Mouse (Mus musculus) embryonic facial prominence, embryonic 11.5 days (tissue): Measurements from ENCODE around the gene Ctla4. TPM values are rescaled to one million over a fixed set of nuclear protein-coding genes. Genes with fewer than 3 reads are reported as not detected.

Experiments used
- ATAC-seq: fragments of 200-750 bp; cut with Nextera tagmentation; replicated peaks from 2 replicates; pipeline ENCODE4 v1.8.0; 2017; ENCODE audit warnings: low read depth; ENCODE audit not compliant: insufficient number of reproducible peaks, low FRiP score, low TSS enrichment
- DNase-seq: peaks from one replicate; pipeline ENCODE4 v3.0.0-alpha.2; 2015; ENCODE audit warnings: low spot score
- H3K27ac ChIP-seq: fragments of 300-500 bp; sonication (generic); replicated peaks from 2 replicates; pipeline ENCODE4 v1.5.1; 2014; ENCODE audit warnings: mild to moderate bottlenecking, low read depth, low read length, control low read depth
- H3K27me3 ChIP-seq: fragments of 300-500 bp; sonication (generic); 2 replicates; pipeline ENCODE4 v1.6.1; 2014; ENCODE audit warnings: mild to moderate bottlenecking, low read length, moderate library complexity, mixed read lengths; ENCODE audit not compliant: control insufficient read depth, insufficient read depth
- H3K36me3 ChIP-seq: fragments of 300-500 bp; sonication (generic); replicated peaks from 2 replicates; pipeline ENCODE4 v1.6.1; 2014; ENCODE audit warnings: low read depth, mild to moderate bottlenecking, low read length, moderate library complexity, mixed read lengths; ENCODE audit not compliant: control insufficient read depth, insufficient read depth
- H3K4me1 ChIP-seq: fragments of 300-500 bp; sonication (generic); 2 replicates; pipeline ENCODE4 v1.6.1; 2014; ENCODE audit warnings: low read length, mixed read lengths; ENCODE audit not compliant: control insufficient read depth, insufficient read depth
- H3K4me2 ChIP-seq: fragments of 300-500 bp; sonication (generic); 2 replicates; pipeline ENCODE4 v1.6.1; 2014; ENCODE audit warnings: low read depth, mild to moderate bottlenecking, control low read depth, low read length, moderate library complexity
- H3K4me3 ChIP-seq: fragments of 300-500 bp; sonication (generic); 2 replicates; pipeline ENCODE4 v1.5.1; 2014; ENCODE audit warnings: low read depth, low read length, control low read depth
- H3K9ac ChIP-seq: fragments of 300-500 bp; sonication (generic); replicated peaks from 2 replicates; pipeline ENCODE4 v1.6.1; 2014; ENCODE audit warnings: mild to moderate bottlenecking, control low read depth, low read length
- H3K9me3 ChIP-seq: fragments of 300-500 bp; sonication (generic); replicated peaks from 2 replicates; pipeline ENCODE4 v1.6.1; 2016; ENCODE audit warnings: mild to moderate bottlenecking, low read length, inconsistent platforms, mixed read lengths; ENCODE audit not compliant: control insufficient read depth
- WGBS: fragments of 180-500 bp; shearing (Covaris S2); extraction: QIAGEN DNeasy Blood & Tissue Kit; methylation state at CpG from one replicate; pipeline ENCODE4 v1.1.7; 2014; 5-methylcytosine and 5-hydroxymethylcytosine counted together
- polyA plus RNA-seq: library from polyadenylated mRNA; unstranded; fragments of >200 nt; fragmentation: Nextera tagmentation; extraction: Ambion mirVana; gene quantifications from 2 replicates; pipeline ENCODE4 v1.2.1, GENCODE M21; 2014

The Ctla4 gene
- polyA plus RNA-seq, 1 experiment from 2014 or later = not detected

DNA sequence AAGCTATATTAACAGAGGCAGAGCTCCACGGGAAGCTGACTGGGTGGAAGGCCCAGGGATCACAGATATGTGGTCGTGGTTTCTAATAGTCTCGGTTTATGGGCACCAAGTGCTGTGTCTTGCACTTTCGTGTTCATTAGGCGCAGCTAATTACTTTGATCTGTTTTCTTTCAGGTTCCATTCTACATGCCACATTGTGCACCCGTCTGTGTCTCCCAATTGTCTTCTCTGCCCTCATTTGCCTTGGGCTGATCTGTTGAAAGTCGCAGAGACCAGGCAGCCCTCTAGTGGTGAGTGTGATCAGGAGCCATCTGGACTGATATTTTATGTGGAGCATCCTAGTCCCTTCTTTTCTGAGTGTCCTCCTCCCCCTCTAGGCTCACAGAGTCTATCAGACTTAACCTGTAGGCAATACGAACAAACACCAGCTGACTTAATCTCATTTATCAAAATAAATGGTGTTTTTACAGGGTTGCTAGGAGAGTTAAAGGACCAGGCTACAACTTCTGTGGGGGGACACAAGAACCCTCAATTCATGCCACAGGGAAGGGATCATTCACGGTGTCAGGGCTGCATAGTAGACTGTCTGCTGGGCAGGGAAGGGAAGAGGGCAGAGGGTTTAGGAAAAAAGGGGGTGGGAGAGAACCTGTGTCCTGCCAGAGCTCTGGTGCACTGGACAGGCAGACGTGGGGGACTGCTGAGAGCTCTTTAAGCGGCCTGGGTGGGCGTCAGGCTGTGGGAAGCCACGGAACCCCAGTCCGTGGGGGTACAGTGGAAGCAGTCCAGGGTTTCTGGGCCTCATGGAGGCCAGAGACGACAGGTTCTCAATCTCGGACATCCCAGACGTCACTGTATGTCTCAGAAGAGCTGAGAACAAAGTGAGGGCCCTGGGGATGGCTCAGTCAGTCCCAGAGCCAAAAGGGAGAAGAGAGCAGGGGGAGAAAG, 18.2 kb upstream of the Ctla4 start:
- no peaks in the 10 kb centered on the region for H3K27me3 ChIP-seq
- WGBS = 75% methylated on average over 17 of the region's 17 CpGs
- H3K4me1 ChIP-seq = no peaks in the 10 kb centered on the region
- no peaks in the 10 kb centered on the region for H3K36me3 ChIP-seq
- no peak overlapping the region for H3K9ac ChIP-seq
- no peaks in the 10 kb centered on the region for H3K9me3 ChIP-seq
- ATAC-seq = no peak
- H3K4me2 ChIP-seq = no peak overlapping the region
- H3K4me3 ChIP-seq = no peak overlapping the region
- DNase-seq = peak; percentile 63
- H3K27ac ChIP-seq = no peak overlapping the region

DNA sequence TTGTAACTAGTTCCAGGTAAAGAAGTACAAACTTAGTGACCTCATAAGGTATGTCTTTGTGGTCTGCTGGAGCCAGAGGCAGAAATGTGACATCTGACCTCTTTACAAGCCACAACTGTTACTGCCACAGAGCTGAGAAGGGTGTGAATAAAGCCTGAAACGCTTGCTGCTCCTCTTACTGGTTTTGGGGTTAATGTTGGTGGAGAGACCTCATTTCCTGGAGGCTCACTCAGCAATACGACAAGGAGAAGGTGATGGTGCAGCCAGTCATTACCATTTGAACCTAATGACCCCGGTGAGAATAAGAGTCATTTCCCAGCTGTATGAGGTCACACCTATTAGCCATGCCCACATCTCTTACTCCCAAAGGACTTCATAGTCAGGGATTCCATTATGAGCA, 11.5 kb upstream of the Ctla4 start:
- H3K27me3 ChIP-seq = no peaks in the 10 kb centered on the region
- no peak for ATAC-seq
- no peak overlapping the region for H3K4me2 ChIP-seq
- H3K4me3 ChIP-seq = no peak overlapping the region
- no peak overlapping the region for H3K27ac ChIP-seq
- WGBS = 35% methylated on average over 3 of the region's 3 CpGs
- no peaks in the 10 kb centered on the region for H3K4me1 ChIP-seq
- no peak for DNase-seq
- H3K36me3 ChIP-seq = no peaks in the 10 kb centered on the region
- H3K9me3 ChIP-seq = no peaks in the 10 kb centered on the region
- no peak overlapping the region for H3K9ac ChIP-seq

DNA sequence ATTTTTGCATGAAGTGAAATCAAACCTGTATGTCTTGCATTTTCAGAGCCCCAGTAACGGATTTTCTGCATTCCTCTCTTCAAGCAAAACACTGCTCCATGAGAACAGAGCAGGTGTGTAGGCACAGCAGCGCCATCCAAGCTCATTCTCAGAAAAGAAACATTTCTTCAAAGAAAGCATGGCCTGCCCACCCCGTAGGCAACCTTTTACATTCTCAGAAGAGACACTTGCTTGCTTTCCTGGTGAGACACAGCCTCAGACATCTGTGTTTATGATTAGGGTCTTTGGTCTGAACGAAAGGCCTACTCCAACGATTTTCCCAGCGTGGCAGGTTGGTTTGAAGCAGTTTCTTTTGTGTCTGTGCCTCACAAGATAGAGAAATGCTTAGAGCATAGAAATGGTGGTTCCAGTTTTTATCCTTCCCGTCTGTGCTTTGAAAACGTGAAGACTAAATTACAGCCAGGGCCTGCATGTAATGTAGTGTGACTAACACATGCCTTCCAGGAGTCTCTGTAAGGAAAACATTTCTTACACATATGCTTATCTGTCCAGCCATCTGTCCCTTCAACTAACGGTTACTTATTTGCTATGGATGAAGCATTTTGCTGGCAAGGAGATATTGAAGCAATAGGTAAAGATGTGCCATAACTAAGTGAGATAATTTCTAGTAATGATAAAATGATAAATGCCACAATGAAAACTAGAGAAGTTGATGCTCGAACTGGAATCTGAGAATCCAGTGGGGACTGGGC, 6.5 kb upstream of the Ctla4 start:
- H3K4me3 ChIP-seq = no peak overlapping the region
- ATAC-seq (no peak), DNase-seq (peak; percentile 15)
- 63% methylated on average over 10 of the region's 10 CpGs for WGBS
- H3K27me3 ChIP-seq = no peaks in the 10 kb centered on the region
- no peak overlapping the region for H3K4me2 ChIP-seq
- no peaks in the 10 kb centered on the region for H3K36me3 ChIP-seq
- H3K9ac ChIP-seq = no peak overlapping the region
- no peaks in the 10 kb centered on the region for H3K9me3 ChIP-seq
- no peaks in the 10 kb centered on the region for H3K4me1 ChIP-seq
- H3K27ac ChIP-seq = peak overlapping the region; percentile 20; the same call in 1 of the 2 replicates

DNA sequence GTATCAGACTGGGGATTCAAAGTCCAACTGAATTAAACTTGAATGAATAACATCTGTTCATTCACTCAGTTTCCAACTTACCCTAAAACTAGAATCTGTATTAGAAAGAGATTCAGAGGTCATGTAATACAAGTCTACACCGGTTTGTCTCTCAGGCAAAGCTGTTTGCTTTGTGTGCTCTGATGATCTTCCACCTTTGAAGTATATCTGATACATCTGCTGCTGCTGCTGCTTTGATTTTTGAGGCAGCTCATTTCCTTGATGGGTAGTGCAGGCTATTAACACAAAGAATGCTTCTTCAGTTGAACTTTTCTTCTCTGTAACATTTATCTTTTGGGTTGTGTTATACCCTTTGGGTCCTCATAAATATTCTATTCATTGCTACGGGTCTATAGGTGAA, 4.0 kb upstream of the Ctla4 start:
- H3K36me3 ChIP-seq = no peaks in the 10 kb centered on the region
- no peak overlapping the region for H3K4me2 ChIP-seq
- no peaks in the 10 kb centered on the region for H3K27me3 ChIP-seq
- ATAC-seq = no peak
- no peak overlapping the region for H3K4me3 ChIP-seq
- 60% methylated on average over 2 of the region's 2 CpGs for WGBS
- H3K4me1 ChIP-seq = no peaks in the 10 kb centered on the region
- no peaks in the 10 kb centered on the region for H3K9me3 ChIP-seq
- no peak overlapping the region for H3K27ac ChIP-seq
- no peak for DNase-seq
- no peak overlapping the region for H3K9ac ChIP-seq

DNA sequence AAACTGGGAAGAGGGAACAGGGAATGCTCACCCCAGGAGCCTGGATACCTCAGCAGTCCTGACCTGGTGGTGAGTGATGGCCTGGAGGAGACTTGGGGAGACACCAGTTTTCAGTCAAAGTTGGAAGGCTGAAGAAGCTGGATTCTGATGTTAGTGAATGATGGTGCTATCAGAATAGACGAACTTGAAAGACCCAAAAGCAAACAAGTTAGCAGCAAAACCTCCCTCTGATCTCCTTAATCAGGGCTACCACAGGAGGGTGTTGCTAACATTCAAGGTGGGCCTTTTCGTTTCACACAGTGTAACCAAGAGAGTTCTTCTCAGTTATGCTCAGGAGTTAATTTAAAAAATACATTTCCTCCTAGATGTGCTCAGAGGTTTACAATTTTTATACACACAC, 3.5 kb upstream of the Ctla4 start:
- Histone ChIP-seq H3K4me2 (no peak overlapping the region), H3K4me1 (no peaks in the 10 kb centered on the region), H3K9me3 (no peaks in the 10 kb centered on the region), H3K27me3 (no peaks in the 10 kb centered on the region), H3K9ac (no peak overlapping the region), H3K4me3 (no peak overlapping the region), H3K27ac (no peak overlapping the region), H3K36me3 (no peaks in the 10 kb centered on the region)
- DNase-seq (no peak), ATAC-seq (no peak)
- 66% methylated on average over 2 of the region's 2 CpGs for WGBS

DNA sequence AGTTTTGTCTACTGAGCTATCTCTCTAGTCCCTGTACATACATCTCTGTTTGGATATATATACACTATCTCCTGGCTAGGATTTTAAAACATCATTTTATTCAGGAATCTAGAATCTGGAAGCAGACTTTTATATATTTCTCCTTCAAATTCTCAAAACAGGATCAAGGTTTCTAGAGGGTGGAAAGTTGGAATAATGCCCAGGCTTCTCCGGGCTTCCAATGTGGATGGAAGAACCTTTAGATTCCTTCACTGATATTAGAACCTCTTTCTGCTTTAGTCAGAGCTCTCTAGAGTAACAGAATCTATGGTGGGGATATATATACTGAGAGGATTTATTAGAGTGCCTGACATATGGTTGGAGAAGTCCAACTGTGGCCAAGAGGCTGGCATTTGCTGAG, 2.2 kb upstream of the Ctla4 start:
- no peak overlapping the region for H3K4me2 ChIP-seq
- H3K9ac ChIP-seq = no peak overlapping the region
- no peak for ATAC-seq
- WGBS = 98% methylated on average over 1 of the region's 1 CpGs
- no peaks in the 10 kb centered on the region for H3K27me3 ChIP-seq
- no peaks in the 10 kb centered on the region for H3K9me3 ChIP-seq
- H3K36me3 ChIP-seq = no peaks in the 10 kb centered on the region
- no peak overlapping the region for H3K27ac ChIP-seq
- no peak overlapping the region for H3K4me3 ChIP-seq
- DNase-seq = no peak
- no peaks in the 10 kb centered on the region for H3K4me1 ChIP-seq

DNA sequence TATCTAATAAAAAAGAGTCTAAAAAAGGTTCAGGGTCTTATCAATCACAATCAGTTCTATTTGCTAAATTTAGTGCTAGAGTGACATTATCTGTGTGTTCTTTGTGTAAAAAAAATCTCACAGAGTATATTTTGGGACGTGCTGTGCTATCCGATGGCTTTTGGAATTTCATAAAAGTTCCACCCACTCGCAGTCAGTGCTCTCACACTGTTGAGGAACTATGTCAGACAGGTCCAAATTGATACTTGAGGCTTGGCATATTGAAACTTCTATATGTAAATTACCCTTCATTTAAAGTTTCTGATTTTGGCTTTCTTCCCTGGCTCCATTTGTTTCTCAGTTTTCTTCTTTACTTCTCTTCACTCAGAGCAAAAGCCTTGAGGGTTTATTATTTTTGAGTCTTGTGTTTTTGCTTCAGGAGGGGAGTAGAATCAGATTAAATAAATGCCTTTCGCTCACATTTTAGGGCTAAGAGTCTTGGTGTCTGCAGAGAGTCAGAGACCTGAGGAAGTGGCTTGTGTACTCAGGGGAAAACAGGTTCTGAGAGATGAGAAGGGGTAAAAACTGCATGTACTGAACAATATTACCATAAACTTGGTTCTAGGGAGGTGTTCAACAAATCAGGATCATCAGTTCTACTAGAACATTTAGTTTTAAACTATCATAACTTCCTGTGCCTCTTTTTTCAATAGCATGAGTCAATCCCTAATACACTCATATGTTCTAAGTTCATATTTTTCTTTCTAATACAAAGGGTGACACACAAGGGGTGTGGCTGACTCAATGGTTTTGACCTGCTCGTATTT, 11.5 kb downstream of the Ctla4 start:
- no peaks in the 10 kb centered on the region for H3K36me3 ChIP-seq
- H3K4me2 ChIP-seq = no peak overlapping the region
- 81% methylated on average over 5 of the region's 5 CpGs for WGBS
- H3K4me3 ChIP-seq = no peak overlapping the region
- no peaks in the 10 kb centered on the region for H3K9me3 ChIP-seq
- no peaks in the 10 kb centered on the region for H3K4me1 ChIP-seq
- ATAC-seq = no peak
- no peaks in the 10 kb centered on the region for H3K27me3 ChIP-seq
- H3K9ac ChIP-seq = no peak overlapping the region
- no peak for DNase-seq
- H3K27ac ChIP-seq = no peak overlapping the region
